Mouse (Mus musculus): Measurements from ENCODE around the gene Itgb1bp1.

Gene Itgb1bp1

DNA sequence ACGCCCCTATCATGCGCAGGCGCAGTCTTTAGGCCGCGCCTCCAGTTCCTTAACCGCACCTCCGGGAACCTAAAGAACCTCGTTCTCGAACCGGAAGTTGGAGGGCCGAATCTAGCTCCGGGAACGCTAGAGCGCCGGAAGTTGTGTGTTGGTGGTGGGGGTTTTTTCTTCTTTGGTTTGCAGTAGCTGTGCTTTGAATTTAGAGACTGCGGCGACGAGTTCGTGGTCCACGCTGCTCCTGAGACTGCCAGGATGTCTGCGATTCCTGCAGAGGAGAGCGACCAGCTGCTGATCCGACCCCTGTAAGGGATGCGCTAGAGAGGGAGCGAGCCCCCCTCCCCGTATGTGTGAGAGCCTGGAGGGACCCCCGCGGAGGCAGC, at the start of gene Itgb1bp1:
Gene Itgb1bp1 (minus strand): TSS at position 42 of the 380 bp plus-strand sequence.
- DNase-seq (ENCODE audit: low spot score): peak; percentile 96

GRCm38 (mm10) chr12:21335869-21336268, 49.8 kb upstream of the Itgb1bp1 start:
- DNase-seq (ENCODE audit: low spot score): no peak

DNA sequence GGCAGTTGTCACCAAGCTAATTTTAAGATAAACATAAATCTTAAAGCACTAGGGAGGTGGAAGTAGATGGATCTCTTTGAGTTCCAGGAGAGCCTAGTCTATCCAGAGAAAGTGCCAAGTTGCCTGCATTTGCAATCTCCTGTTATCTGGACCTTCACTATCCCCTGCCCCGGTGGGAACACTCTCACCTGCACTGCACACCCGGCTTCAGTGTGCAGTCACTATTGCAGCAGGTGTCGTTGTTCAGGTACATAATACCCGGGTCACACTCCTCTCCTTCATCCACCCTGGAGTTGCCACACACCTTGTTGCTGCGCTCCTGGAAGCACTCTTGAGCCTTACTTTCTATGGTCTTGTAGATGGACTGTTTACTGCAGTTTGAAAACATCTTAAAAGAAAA, 47.7 kb upstream of the Itgb1bp1 start:
- DNase-seq (ENCODE audit: low spot score): no peak

GRCm38 (mm10) chr12:21333021-21333420, 46.9 kb upstream of the Itgb1bp1 start:
- DNase-seq (ENCODE audit: low spot score): no peak

DNA sequence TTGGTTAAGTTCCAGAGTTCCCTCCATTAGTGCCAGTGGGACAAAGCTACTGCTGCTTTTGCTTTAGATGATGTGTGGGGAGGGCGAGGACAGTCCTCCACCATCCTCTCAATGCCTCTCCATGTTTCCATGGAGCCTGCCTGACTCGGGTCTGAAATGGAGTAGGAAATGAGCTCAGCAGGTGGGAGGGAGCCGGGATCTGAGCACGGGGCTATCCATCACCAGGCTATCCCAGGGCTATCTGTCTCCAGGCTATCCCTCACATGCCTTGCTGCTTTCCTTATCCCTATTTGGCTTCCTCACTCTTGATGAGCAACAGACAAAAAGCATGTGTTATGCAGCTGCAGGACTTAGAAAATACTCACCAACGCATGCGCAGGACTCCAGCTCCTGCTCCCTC, 45.6 kb upstream of the Itgb1bp1 start:
- no peak for DNase-seq (ENCODE audit: low spot score)

DNA sequence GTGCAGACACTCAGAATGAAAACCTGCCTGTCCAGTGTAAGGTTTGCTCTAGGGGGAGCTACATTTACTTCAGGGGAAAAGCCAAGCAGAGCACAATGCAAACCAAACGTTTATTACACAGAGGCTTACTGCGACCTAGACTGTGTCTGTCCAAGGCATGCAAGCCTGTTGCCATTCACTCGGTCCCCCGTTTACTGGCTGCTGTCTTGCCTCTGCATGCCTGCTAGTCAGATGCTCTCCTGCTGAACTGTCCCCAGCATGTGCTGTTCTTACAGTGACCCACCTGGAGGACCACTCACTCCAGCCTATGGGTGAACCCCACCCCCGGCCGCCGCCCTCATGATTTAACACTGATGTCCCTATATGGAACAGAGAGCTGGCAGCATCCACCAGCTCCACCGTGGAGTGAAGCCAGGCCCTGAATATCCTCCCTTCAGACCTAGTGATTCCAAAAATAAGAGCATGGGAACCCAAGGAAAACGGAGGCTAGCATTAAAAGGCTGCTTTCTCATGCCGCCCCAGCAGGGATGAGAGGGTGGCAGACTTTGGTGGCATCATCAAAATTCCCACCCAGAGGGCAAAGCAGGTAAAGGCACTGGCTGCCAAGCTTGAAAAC, 45.0 kb upstream of the Itgb1bp1 start:
- no peak for DNase-seq (ENCODE audit: low spot score)

- DNase-seq (ENCODE audit: low spot score): no peak
Measured at GRCm38 (mm10) chr12:21329661-21330400, 43.7 kb upstream of the Itgb1bp1 start.

GRCm38 (mm10) chr12:21326325-21326724, 40.2 kb upstream of the Itgb1bp1 start:
- DNase-seq (ENCODE audit: low spot score): no peak

DNA sequence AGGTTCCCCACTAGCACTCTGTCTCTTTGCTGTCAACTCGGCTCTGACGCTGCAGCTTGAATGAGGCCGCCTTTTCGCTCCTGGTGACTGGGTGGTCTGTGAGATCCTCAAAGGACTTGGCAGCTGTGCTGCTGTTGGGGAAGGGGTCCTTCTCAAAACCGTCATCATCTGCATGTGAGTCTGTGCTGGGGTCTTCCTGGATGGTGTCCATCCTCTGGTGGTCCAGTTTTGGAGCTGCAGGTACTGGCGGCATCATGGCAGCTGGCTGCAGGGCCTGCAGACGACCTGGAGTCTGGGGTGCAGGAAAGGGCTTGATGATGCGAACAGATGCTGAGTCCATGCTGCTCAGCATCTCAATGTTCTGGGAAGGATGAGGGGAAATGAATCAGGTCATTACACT, 39.2 kb upstream of the Itgb1bp1 start:
- no peak for DNase-seq (ENCODE audit: low spot score)

DNA sequence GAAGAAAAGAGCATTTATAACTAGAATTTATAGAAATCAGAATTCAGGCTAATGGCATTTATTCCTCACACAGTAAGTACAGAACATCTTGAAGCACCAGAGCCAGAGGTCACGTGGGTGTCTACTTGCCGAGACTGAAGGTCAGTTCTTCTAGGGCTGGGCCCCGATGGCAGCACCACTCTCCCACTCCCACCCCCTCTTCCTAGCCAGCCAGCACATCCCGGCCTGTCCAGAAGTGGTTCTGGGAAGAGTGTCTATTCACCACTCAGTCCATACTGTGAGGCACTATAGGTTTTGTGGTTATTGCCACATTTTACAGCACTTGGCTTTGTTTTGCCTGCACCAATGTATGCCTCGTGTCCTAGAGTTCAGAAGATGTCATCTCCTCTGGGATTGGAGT, 38.0 kb upstream of the Itgb1bp1 start:
- no peak for DNase-seq (ENCODE audit: low spot score)

- no peak for DNase-seq (ENCODE audit: low spot score)
Measured at GRCm38 (mm10) chr12:21322856-21323255, 36.8 kb upstream of the Itgb1bp1 start.

DNA sequence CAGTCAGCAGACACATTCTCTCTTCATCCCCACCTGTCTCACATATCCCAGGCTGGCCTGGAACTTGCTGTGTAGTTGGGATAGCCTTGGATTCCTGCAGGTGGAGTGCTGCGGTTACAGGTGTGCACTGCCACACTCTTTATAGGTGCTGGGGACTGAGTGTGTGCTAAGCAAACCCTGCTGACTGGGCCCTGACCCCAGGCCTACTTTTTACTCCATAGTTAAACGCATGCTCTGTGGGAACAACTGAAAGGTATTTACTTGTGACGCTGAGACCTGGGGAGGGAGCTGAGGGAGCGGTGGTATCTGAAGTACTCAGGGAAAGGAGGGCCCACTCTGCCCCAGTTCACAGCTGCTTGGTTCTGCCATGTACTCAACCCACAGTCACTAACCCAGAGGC, 36.2 kb upstream of the Itgb1bp1 start:
- no peak for DNase-seq (ENCODE audit: low spot score)

- DNase-seq (ENCODE audit: low spot score): no peak
Measured at GRCm38 (mm10) chr12:21321170-21321569, 35.1 kb upstream of the Itgb1bp1 start.

DNA sequence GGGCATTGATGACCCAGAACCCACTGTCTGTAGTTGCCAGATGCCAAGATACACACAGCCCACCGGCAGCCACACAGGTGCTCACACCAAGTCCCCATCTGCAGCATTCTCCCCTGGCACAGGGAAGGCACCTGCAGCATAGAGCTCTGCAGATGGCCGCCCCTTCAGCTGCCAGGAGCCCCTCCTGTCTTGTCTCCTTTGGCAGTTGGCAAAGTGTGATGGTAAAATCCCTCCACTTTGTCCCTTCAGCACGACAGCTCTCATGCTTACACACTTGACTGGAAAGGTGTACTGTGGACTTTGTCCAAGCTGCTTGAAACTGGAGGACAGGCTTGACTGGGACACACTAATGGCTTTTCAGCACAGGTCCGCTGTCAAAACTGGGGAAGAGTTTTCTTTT, 34.2 kb upstream of the Itgb1bp1 start:
- no peak for DNase-seq (ENCODE audit: low spot score)

- DNase-seq (ENCODE audit: low spot score): no peak
Measured at GRCm38 (mm10) chr12:21318143-21318895, 32.2 kb upstream of the Itgb1bp1 start.

- DNase-seq (ENCODE audit: low spot score): no peak
Measured at GRCm38 (mm10) chr12:21316869-21317265, 30.8 kb upstream of the Itgb1bp1 start.

DNA sequence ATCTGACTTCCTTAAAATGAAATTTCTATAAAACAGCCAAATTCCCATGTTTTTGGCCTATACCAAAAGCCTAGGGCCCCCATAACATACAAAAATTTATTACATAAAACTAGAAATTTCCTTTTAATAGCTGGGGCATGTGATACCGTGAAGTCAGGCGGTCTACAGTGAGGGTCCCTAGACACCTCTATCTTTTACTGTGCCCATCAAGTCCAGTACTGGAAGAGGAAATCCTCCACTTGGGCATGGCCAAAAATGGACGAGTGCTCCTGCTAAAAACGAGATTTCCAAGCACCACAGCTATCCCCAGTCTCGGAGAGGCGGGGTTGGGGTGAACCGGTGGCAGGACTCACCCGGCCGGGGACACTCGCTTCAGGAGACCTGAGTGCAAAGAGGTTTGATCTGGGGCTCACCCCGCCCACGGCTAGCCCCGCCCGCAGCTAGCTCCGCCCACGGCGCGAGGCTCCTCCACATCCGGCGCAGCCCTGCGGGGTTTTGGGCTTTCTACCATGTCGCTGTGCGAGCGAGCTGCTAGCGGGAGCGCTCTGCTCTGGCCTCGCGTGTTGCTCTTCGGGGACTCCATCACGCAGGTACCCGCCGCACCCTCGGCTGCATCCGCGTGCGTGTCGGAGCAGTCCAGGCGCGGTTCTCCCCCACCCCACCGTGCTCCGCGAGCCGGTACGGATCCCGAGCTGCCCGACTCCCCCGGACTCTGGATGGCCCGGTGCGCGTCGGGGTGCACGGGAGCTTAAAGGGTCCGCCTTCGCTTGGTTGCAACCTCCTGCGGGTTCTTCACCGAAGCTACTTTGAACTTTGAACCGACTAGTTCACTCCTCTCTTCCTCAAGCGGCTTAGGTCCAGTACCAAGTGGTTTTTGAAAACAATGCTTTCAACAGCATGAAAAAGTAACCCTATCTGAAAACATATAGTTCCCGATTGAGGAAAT, 30.1 kb upstream of the Itgb1bp1 start, which contains the start of gene Iah1:
Gene Iah1 (plus strand): TSS at position 467 of the 946 bp plus-strand sequence.
- peak; percentile 47 for DNase-seq (ENCODE audit: low spot score)

DNA sequence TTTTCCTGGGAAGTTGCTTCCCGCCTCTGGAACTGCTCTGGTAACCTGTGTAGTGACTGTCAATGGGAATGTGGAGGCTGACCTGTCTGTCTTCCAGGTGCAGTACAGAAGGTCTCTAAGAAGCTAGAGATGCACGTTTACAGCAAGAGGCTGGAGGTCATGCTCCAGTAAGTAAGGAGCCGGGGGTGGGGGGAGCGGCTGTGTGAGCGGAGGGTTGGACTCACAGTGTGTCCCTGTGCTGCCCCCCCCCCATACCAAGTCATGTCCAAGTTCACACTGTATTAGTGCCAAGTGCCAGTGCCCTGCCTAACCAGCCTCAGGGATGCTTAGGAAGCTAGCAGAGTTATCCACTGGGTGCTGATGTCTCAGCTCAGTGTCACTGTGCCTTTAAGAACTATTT, 26.1 kb upstream of the Itgb1bp1 start:
- no peak for DNase-seq (ENCODE audit: low spot score)

- no peak for DNase-seq (ENCODE audit: low spot score)
Measured at GRCm38 (mm10) chr12:21306721-21307120, 20.6 kb upstream of the Itgb1bp1 start.

GRCm38 (mm10) chr12:21305741-21306140, 19.7 kb upstream of the Itgb1bp1 start:
- no peak for DNase-seq (ENCODE audit: low spot score)

DNA sequence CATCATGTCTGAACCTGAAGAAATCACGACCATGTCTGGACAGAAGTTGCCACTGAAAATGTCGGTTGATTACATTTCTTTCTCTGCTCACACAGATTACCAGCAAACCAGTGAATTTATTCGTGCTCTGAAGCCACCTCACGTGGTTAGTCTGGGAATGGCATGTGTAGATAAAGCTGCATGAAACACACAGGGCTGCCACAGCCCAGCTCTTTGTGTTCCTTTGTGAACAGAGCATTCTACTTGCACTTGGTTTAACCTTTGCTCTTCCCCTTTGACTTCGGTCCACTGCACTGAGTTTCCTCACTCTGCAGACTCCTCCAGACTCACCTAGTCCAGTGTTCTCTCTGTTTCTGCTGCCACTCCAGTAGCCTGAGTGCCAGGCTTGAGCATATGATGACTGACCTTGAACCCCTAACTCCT, 16.3 kb upstream of the Itgb1bp1 start:
- DNase-seq (ENCODE audit: low spot score): no peak

GRCm38 (mm10) chr12:21301932-21302331, 15.8 kb upstream of the Itgb1bp1 start:
- DNase-seq (ENCODE audit: low spot score): no peak
